Comparison of ENCODE assay signal across 8 mouse cellular contexts in genomic region chr1:153742374-153743155, GRCm38 (mm10). TPM values are rescaled to one million over a fixed set of nuclear protein-coding genes. Genes with fewer than 3 reads are reported as not detected.
A peak's percentile ranks its signal among the peaks of the same experiment; 100 is the strongest.
DNase-seq lines count a peak whose midpoint lies in the region; ATAC-seq and TF ChIP-seq lines count a peak whose summit lies in the region.

No protein-coding gene starts in this region.

- H3K9ac ChIP-seq in intestine, postnatal 0 days (ENCODE audit: low read depth, low read length) = no peak overlapping the region
- no peak overlapping the region for H3K9ac ChIP-seq in intestine, embryonic 15.5 days
- peak overlapping the region; percentile 24; the same call in 1 of the 2 replicates for H3K9ac ChIP-seq in hindbrain, embryonic 11.5 days (ENCODE audit: low read depth, low read length)
- peak overlapping the region; percentile 2 for H3K9ac ChIP-seq in midbrain, embryonic 13.5 days (replicated peaks)

- H3K4me2 ChIP-seq in intestine, postnatal 0 days (replicated peaks; ENCODE audit: low read depth) = no peak overlapping the region
- H3K4me2 ChIP-seq in intestine, embryonic 15.5 days (replicated peaks) = no peak overlapping the region
- peak overlapping the region; percentile 68 for H3K4me2 ChIP-seq in hindbrain, embryonic 11.5 days (replicated peaks; ENCODE audit: low read depth, low read length)
- peak overlapping the region; percentile 78 for H3K4me2 ChIP-seq in midbrain, embryonic 13.5 days (replicated peaks)

- intact Hi-C loops in left cerebral cortex, adult 2 months (cut with DNase I) = loop anchor here (1.0 kb wide), 1 partner anchor 183 kb away; no protein-coding TSS in a partner anchor

- no peaks in the 10 kb centered on the region for H3K4me1 ChIP-seq in intestine, postnatal 0 days (replicated peaks; ENCODE audit: control insufficient read depth, insufficient read depth, low read length)
- peaks cover 4% of the 10 kb centered on the region; the same call in 1 of the 2 replicates for H3K4me1 ChIP-seq in intestine, embryonic 15.5 days (replicated peaks)
- peaks cover 59% of the 10 kb centered on the region for H3K4me1 ChIP-seq in forebrain, embryonic 10.5 days
- H3K4me1 ChIP-seq in hindbrain, embryonic 11.5 days (replicated peaks; ENCODE audit: control insufficient read depth, insufficient read depth, low read length) = peaks cover 6% of the 10 kb centered on the region
- H3K4me1 ChIP-seq in midbrain, embryonic 13.5 days (replicated peaks) = peaks cover 70% of the 10 kb centered on the region

- no peaks in the 10 kb centered on the region for H3K9me3 ChIP-seq in intestine, postnatal 0 days (ENCODE audit: control insufficient read depth)
- H3K9me3 ChIP-seq in intestine, embryonic 15.5 days = no peaks in the 10 kb centered on the region
- H3K9me3 ChIP-seq in forebrain, embryonic 10.5 days = no peaks in the 10 kb centered on the region
- no peaks in the 10 kb centered on the region for H3K9me3 ChIP-seq in hindbrain, embryonic 11.5 days (ENCODE audit: control insufficient read depth, low read length)
- H3K9me3 ChIP-seq in midbrain, embryonic 13.5 days = no peaks in the 10 kb centered on the region

- 58% methylated on average over 11 of the region's 11 CpGs for WGBS in intestine, postnatal 0 days
- WGBS in intestine, embryonic 15.5 days = 52% methylated on average over 11 of the region's 11 CpGs
- WGBS in forebrain, embryonic 10.5 days = 72% methylated on average over 11 of the region's 11 CpGs
- 67% methylated on average over 11 of the region's 11 CpGs for WGBS in hindbrain, embryonic 11.5 days
- WGBS in midbrain, embryonic 13.5 days = 63% methylated on average over 11 of the region's 11 CpGs

- peak; percentile 91 for DNase-seq in brain, adult 2 months (ENCODE audit: low read depth, low spot score)
- DNase-seq in forebrain, embryonic 10.5 days (ENCODE audit: extremely low spot score, low spot score) = peak; percentile 59
- DNase-seq in hindbrain, embryonic 11.5 days (ENCODE audit: low spot score) = peak; percentile 86
- DNase-seq in left cerebral cortex, adult 2 months (ENCODE audit: extremely low spot score in 1 of 2, low spot score in 2 of 2) = peak; percentile 73 to 74
- DNase-seq in spleen, postnatal 10 days (ENCODE audit: low spot score in 2 of 2) = peak; percentile 62 to 88

- no peaks in the 10 kb centered on the region for H3K36me3 ChIP-seq in intestine, postnatal 0 days (ENCODE audit: control insufficient read depth, insufficient read depth)
- H3K36me3 ChIP-seq in intestine, embryonic 15.5 days = no peaks in the 10 kb centered on the region
- peaks cover 20% of the 10 kb centered on the region for H3K36me3 ChIP-seq in forebrain, embryonic 10.5 days (replicated peaks)
- no peaks in the 10 kb centered on the region for H3K36me3 ChIP-seq in hindbrain, embryonic 11.5 days (ENCODE audit: control insufficient read depth, insufficient read depth, low read length)
- peaks cover 13% of the 10 kb centered on the region; the same call in 1 of the 2 replicates for H3K36me3 ChIP-seq in midbrain, embryonic 13.5 days

- no peak for ATAC-seq in intestine, postnatal 0 days
- no peak for ATAC-seq in intestine, embryonic 15.5 days
- ATAC-seq in hindbrain, embryonic 11.5 days (ENCODE audit: low FRiP score) = no peak
- ATAC-seq in midbrain, embryonic 13.5 days = no peak

- H3K27ac ChIP-seq in intestine, postnatal 0 days (ENCODE audit: low read depth, low read length) = no peak overlapping the region
- no peak overlapping the region for H3K27ac ChIP-seq in intestine, embryonic 15.5 days
- H3K27ac ChIP-seq in forebrain, embryonic 10.5 days = no peak overlapping the region; the same call in 1 of the 2 replicates
- no peak overlapping the region for H3K27ac ChIP-seq in hindbrain, embryonic 11.5 days (ENCODE audit: low read depth, low read length)
- H3K27ac ChIP-seq in left cerebral cortex, adult 2 months = no peak overlapping the region
- no peak overlapping the region for H3K27ac ChIP-seq in midbrain, embryonic 13.5 days

- TF ChIP-seq CTCF in intestine, postnatal 0 days (IDR thresholded peaks at IDR 0.05; ENCODE audit: low read depth) = peak; percentile 92
- peak; percentile 98 for TF ChIP-seq CTCF in left cerebral cortex, adult 2 months (IDR thresholded peaks at IDR 0.05)

- H3K4me3 ChIP-seq in intestine, postnatal 0 days (ENCODE audit: low read depth, low read length) = no peak overlapping the region
- H3K4me3 ChIP-seq in intestine, embryonic 15.5 days (replicated peaks) = no peak overlapping the region
- H3K4me3 ChIP-seq in forebrain, embryonic 10.5 days = peak overlapping the region; percentile 60
- no peak overlapping the region; the same call in 1 of the 2 replicates for H3K4me3 ChIP-seq in hindbrain, embryonic 11.5 days (ENCODE audit: low read depth, low read length)
- H3K4me3 ChIP-seq in left cerebral cortex, adult 2 months = peak overlapping the region; percentile 6; the same call in 1 of the 2 replicates
- H3K4me3 ChIP-seq in midbrain, embryonic 13.5 days (replicated peaks) = peak overlapping the region; percentile 52

- H3K27me3 ChIP-seq in intestine, postnatal 0 days (replicated peaks; ENCODE audit: control insufficient read depth, insufficient read depth, low read length) = peaks cover 33% of the 10 kb centered on the region
- H3K27me3 ChIP-seq in intestine, embryonic 15.5 days (replicated peaks) = peaks cover 31% of the 10 kb centered on the region
- peaks cover 56% of the 10 kb centered on the region for H3K27me3 ChIP-seq in forebrain, embryonic 10.5 days (ENCODE audit: poor library complexity, severe bottlenecking)
- peaks cover 6% of the 10 kb centered on the region for H3K27me3 ChIP-seq in hindbrain, embryonic 11.5 days (ENCODE audit: control insufficient read depth, insufficient read depth, low read length)
- peaks cover 17% of the 10 kb centered on the region for H3K27me3 ChIP-seq in midbrain, embryonic 13.5 days

RNA-seq across cellular contexts. Expression of gene Rgs16, which starts 2.4 kb away (rescaled TPM):
- polyA plus RNA-seq in intestine, postnatal 0 days (2015; fragmentation: Nextera tagmentation; extraction: Ambion mirVana) = 2.1 and 2.4 TPM in 2 replicates
- polyA plus RNA-seq in intestine, embryonic 15.5 days (2015; fragmentation: Nextera tagmentation; extraction: Ambion mirVana) = 4.8 and 5.1 TPM in 2 replicates
- polyA plus RNA-seq in forebrain, embryonic 10.5 days (2016; fragmentation: Nextera tagmentation; extraction: Ambion mirVana) = 26.2 and 31.0 TPM in 2 replicates
- polyA plus RNA-seq in hindbrain, embryonic 11.5 days (2014; fragmentation: Nextera tagmentation; extraction: Ambion mirVana) = 7.8 and 11.0 TPM in 2 replicates
- 10 to 100 TPM in 1 of 2 experiments, 1 to 10 TPM in 1; 8.9 to 11.0 TPM for total RNA-seq in left cerebral cortex, adult 2 months (2021)
- 34.5 and 34.6 TPM in 2 replicates for polyA plus RNA-seq in midbrain, embryonic 13.5 days (2015; fragmentation: Nextera tagmentation; extraction: Ambion mirVana)

RNA-seq across cellular contexts. Expression of gene Rnasel, which starts 6.7 kb away (rescaled TPM):
- polyA plus RNA-seq in intestine, postnatal 0 days (2015; fragmentation: Nextera tagmentation; extraction: Ambion mirVana) = 49.9 and 57.7 TPM in 2 replicates
- 22.9 and 24.5 TPM in 2 replicates for polyA plus RNA-seq in intestine, embryonic 15.5 days (2015; fragmentation: Nextera tagmentation; extraction: Ambion mirVana)
- polyA plus RNA-seq in forebrain, embryonic 10.5 days (2016; fragmentation: Nextera tagmentation; extraction: Ambion mirVana) = 7.4 and 7.7 TPM in 2 replicates
- polyA plus RNA-seq in hindbrain, embryonic 11.5 days (2014; fragmentation: Nextera tagmentation; extraction: Ambion mirVana) = 31.4 and 40.3 TPM in 2 replicates
- 10 to 100 TPM; 10.9 to 12.5 TPM for total RNA-seq in left cerebral cortex, adult 2 months (2021)
- 57.3 and 62.8 TPM in 2 replicates for polyA plus RNA-seq in midbrain, embryonic 13.5 days (2015; fragmentation: Nextera tagmentation; extraction: Ambion mirVana)

Comparison
In these comparisons a context has a peak if more than half of its experiments do, and no peak if none do; other contexts are left out.
1. H3K4me2 ChIP-seq: peak in hindbrain, embryonic 11.5 days (single experiment) and midbrain, embryonic 13.5 days (single experiment); none in intestine, postnatal 0 days (single experiment) and intestine, embryonic 15.5 days (single experiment).
2. H3K4me3 ChIP-seq: peak in forebrain, embryonic 10.5 days (single experiment), left cerebral cortex, adult 2 months (single experiment) and midbrain, embryonic 13.5 days (single experiment); none in intestine, postnatal 0 days (single experiment), intestine, embryonic 15.5 days (single experiment) and hindbrain, embryonic 11.5 days (single experiment).
3. H3K9ac ChIP-seq: peak in hindbrain, embryonic 11.5 days (single experiment) and midbrain, embryonic 13.5 days (single experiment); none in intestine, postnatal 0 days (single experiment) and intestine, embryonic 15.5 days (single experiment).
4. Peak in every context shown above with its lines, with median percentiles within 50 percentile points of each other: DNase-seq.